9 mouse cellular contexts compared by ENCODE assay signal in the genomic region with DNA sequence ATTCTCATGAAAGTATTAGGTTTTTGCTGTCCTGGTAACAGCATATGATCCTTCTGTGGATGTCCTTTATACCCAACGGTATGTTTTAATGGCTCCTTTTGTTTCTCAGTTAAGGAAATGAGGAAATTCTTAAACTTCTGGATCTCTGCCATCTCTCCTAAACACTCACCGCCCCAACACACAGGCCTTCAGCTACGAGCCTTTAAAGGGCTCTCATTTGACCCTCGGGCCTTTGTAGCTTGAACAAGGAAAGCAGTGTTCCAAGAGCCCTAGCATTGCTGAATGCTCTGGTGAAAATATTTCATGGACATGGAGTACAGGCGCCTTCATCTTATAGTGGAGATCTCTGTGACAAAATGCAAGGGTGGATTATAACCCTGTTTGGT. TPM values are rescaled to one million over a fixed set of nuclear protein-coding genes. Genes with fewer than 3 reads are reported as not detected.
DNase-seq lines count a peak whose midpoint lies in the region; ATAC-seq and TF ChIP-seq lines count a peak whose summit lies in the region.
"Had no signal": no experiment of that assay in that cellular context is flagged by ENCODE, and none has a peak within 500 bp of the region (broad histone marks: within the 10 kb centered on the region; RNA-seq: fewer than 3 reads in every experiment).

No protein-coding gene starts in this region.

- 0 out of 2 replicates have a peak, but pooled peaks have one; percentile 38 for ATAC-seq in kidney, embryonic 15.5 days (replicated peaks; ENCODE audit: low FRiP score)
- no peak for ATAC-seq in embryonic facial prominence, embryonic 13.5 days (ENCODE audit: insufficient number of reproducible peaks, insufficient read depth, low FRiP score, low TSS enrichment, low read depth)
- ATAC-seq in midbrain, embryonic 14.5 days (ENCODE audit: low FRiP score, low TSS enrichment), result no peak

- H3K27me3 ChIP-seq in kidney, embryonic 15.5 days, result no peaks in the 10 kb centered on the region
- no peaks in the 10 kb centered on the region for H3K27me3 ChIP-seq in kidney, adult 2 months (replicated peaks; ENCODE audit: control insufficient read depth, insufficient read depth, low read length)
- H3K27me3 ChIP-seq in embryonic facial prominence, embryonic 13.5 days, result no peaks in the 10 kb centered on the region
- no peaks in the 10 kb centered on the region for H3K27me3 ChIP-seq in midbrain, embryonic 14.5 days (ENCODE audit: control insufficient read depth, insufficient read depth, low read length)

- 32% methylated on average over 5 of the region's 5 CpGs for WGBS in kidney, embryonic 15.5 days
- 19% methylated on average over 5 of the region's 5 CpGs for WGBS in kidney, adult 2 months
- 19% methylated on average over 5 of the region's 5 CpGs for WGBS in embryonic facial prominence, embryonic 13.5 days
- 38% methylated on average over 5 of the region's 5 CpGs for WGBS in midbrain, embryonic 14.5 days

- no peak overlapping the region for H3K9ac ChIP-seq in kidney, embryonic 15.5 days
- H3K9ac ChIP-seq in embryonic facial prominence, embryonic 13.5 days, result no peak overlapping the region
- no peak overlapping the region for H3K9ac ChIP-seq in midbrain, embryonic 14.5 days (replicated peaks; ENCODE audit: low read length)

- no peak for DNase-seq in kidney, adult 2 months
- DNase-seq in gonadal fat pad, adult 2 months (ENCODE audit: low read depth), result peak; percentile 83
- DNase-seq in midbrain, embryonic 14.5 days, result peak; percentile 70
- no peak for DNase-seq in cerebellum, adult 11-12 months
- no peak for DNase-seq in urinary bladder, postnatal 4 days (ENCODE audit: low spot score in 2 of 2)
- DNase-seq in right cerebral cortex, adult 2 months (ENCODE audit: low spot score in 2 of 2), result no peak
- DNase-seq: cerebellum, adult 11 months had no signal

- TF ChIP-seq POLR2A in kidney, adult 2 months (IDR thresholded peaks at IDR 0.05; ENCODE audit: low read depth, low read length), result no peak

- H3K36me3 ChIP-seq in kidney, embryonic 15.5 days, result peaks cover 23% of the 10 kb centered on the region
- peaks cover 6% of the 10 kb centered on the region for H3K36me3 ChIP-seq in kidney, adult 2 months (ENCODE audit: control insufficient read depth, insufficient read depth, low read length)
- peaks cover 11% of the 10 kb centered on the region for H3K36me3 ChIP-seq in embryonic facial prominence, embryonic 13.5 days
- 0 out of 2 replicates have a peak, but pooled peaks cover 3% of the 10 kb centered on the region for H3K36me3 ChIP-seq in midbrain, embryonic 14.5 days (ENCODE audit: control insufficient read depth, insufficient read depth, low read length)

- TF ChIP-seq CTCF in kidney, adult 2 months (conservative IDR thresholded peaks at IDR 0.05; ENCODE audit: insufficient read depth, insufficient read length, low read depth, low read length), result no peak

- H3K4me1 ChIP-seq in kidney, embryonic 15.5 days, result peaks cover 40% of the 10 kb centered on the region
- peaks cover 23% of the 10 kb centered on the region for H3K4me1 ChIP-seq in kidney, adult 2 months (ENCODE audit: control insufficient read depth, insufficient read depth, low read length)
- peaks cover 32% of the 10 kb centered on the region for H3K4me1 ChIP-seq in embryonic facial prominence, embryonic 13.5 days
- no peaks in the 10 kb centered on the region for H3K4me1 ChIP-seq in midbrain, embryonic 14.5 days (ENCODE audit: control insufficient read depth, insufficient read depth, low read length)

- no peak overlapping the region for H3K4me2 ChIP-seq in kidney, embryonic 15.5 days
- no peak overlapping the region for H3K4me2 ChIP-seq in embryonic facial prominence, embryonic 13.5 days
- H3K4me2 ChIP-seq in midbrain, embryonic 14.5 days (ENCODE audit: low read length), result no peak overlapping the region

- peak overlapping the region; percentile 76 for H3K27ac ChIP-seq in kidney, embryonic 15.5 days
- H3K27ac ChIP-seq in kidney, adult 2 months (ENCODE audit: insufficient read depth, low read depth, low read length), result no peak overlapping the region
- peak overlapping the region; percentile 57; the same call in 1 of the 2 replicates for H3K27ac ChIP-seq in embryonic facial prominence, embryonic 13.5 days
- H3K27ac ChIP-seq in midbrain, embryonic 14.5 days (replicated peaks; ENCODE audit: low read depth, low read length), result no peak overlapping the region

- no peaks in the 10 kb centered on the region for H3K9me3 ChIP-seq in kidney, embryonic 15.5 days (replicated peaks)
- H3K9me3 ChIP-seq in embryonic facial prominence, embryonic 13.5 days, result no peaks in the 10 kb centered on the region
- H3K9me3 ChIP-seq in midbrain, embryonic 14.5 days (ENCODE audit: control insufficient read depth, low read length), result no peaks in the 10 kb centered on the region

- H3K4me3 ChIP-seq in kidney, embryonic 15.5 days (replicated peaks), result no peak overlapping the region
- no peak overlapping the region for H3K4me3 ChIP-seq in kidney, adult 2 months (ENCODE audit: insufficient read depth, low read depth, low read length)
- no peak overlapping the region for H3K4me3 ChIP-seq in embryonic facial prominence, embryonic 13.5 days
- no peak overlapping the region for H3K4me3 ChIP-seq in midbrain, embryonic 14.5 days (replicated peaks; ENCODE audit: low read depth, low read length)

RNA-seq across cellular contexts. Expression of a gene that starts 29.8 kb away (rescaled TPM):
- 97.8 and 102 TPM in 2 replicates for polyA plus RNA-seq in kidney, embryonic 15.5 days (2015; fragmentation: Nextera tagmentation; extraction: Ambion mirVana)
- 63.0 and 64.9 TPM in 2 replicates for polyA plus RNA-seq in kidney, adult 2 months (2012; rRNA removed)
- polyA plus RNA-seq in embryonic facial prominence, embryonic 13.5 days (2015; fragmentation: Nextera tagmentation; extraction: Ambion mirVana), result 81.8 and 92.9 TPM in 2 replicates
- 105 and 139 TPM in 2 replicates for polyA plus RNA-seq in gonadal fat pad, adult 2 months (2012; rRNA removed)
- polyA plus RNA-seq in midbrain, embryonic 14.5 days (2014; fragmentation: Nextera tagmentation; extraction: Ambion mirVana), result 42.7 and 45.5 TPM in 2 replicates

Comparison
In these comparisons a context has a peak if more than half of its experiments do, and no peak if none do; other contexts are left out.
1. H3K27ac ChIP-seq: peak in kidney, embryonic 15.5 days (single experiment) and embryonic facial prominence, embryonic 13.5 days (single experiment); none in kidney, adult 2 months (single experiment) and midbrain, embryonic 14.5 days (single experiment).
2. DNase-seq: peak in gonadal fat pad, adult 2 months (single experiment) and midbrain, embryonic 14.5 days (single experiment); none in kidney, adult 2 months (single experiment), cerebellum, adult 11-12 months (single experiment), urinary bladder, postnatal 4 days (0 of 2) and right cerebral cortex, adult 2 months (0 of 2).